Mouse (Mus musculus): ENCODE data around the gene Mgat4b.
A peak's percentile ranks its signal among the peaks of the same experiment; 100 is the strongest.

The Mgat4b gene

GRCm38 (mm10) chr11:50200613-50201012 lies 10.1 kb upstream of the Mgat4b start:
- DNase-seq, result peak; percentile 55 to 80

GRCm38 (mm10) chr11:50201590-50201989 lies 9.1 kb upstream of the Mgat4b start:
- DNase-seq, result no peak

- no peak for DNase-seq
Observed at GRCm38 (mm10) chr11:50203302-50203827, 7.3 kb upstream of the Mgat4b start.

GRCm38 (mm10) chr11:50205434-50205833 lies 5.3 kb upstream of the Mgat4b start:
- no peak for DNase-seq

GRCm38 (mm10) chr11:50206037-50206436 lies 4.7 kb upstream of the Mgat4b start:
- DNase-seq, result no peak

- DNase-seq, result no peak
Observed at GRCm38 (mm10) chr11:50207344-50207743, 3.3 kb upstream of the Mgat4b start.

GRCm38 (mm10) chr11:50208039-50208438 lies 2.7 kb upstream of the Mgat4b start:
- no peak for DNase-seq

- peak; percentile 95 to 97 for DNase-seq
Observed at GRCm38 (mm10) chr11:50210101-50210504, 587 bp upstream of the Mgat4b start.

GRCm38 (mm10) chr11:50211322-50212059 lies 801 bp downstream of the Mgat4b start:
- no peak for DNase-seq

GRCm38 (mm10) chr11:50212060-50212739 lies 1.5 kb downstream of the Mgat4b start:
- no peak for DNase-seq

GRCm38 (mm10) chr11:50212848-50213758 lies 2.4 kb downstream of the Mgat4b start:
- DNase-seq, result peak; percentile 80 to 87

GRCm38 (mm10) chr11:50214631-50215030 lies 3.9 kb downstream of the Mgat4b start:
- no peak for DNase-seq

GRCm38 (mm10) chr11:50215633-50216032 lies 4.9 kb downstream of the Mgat4b start:
- DNase-seq, result no peak

GRCm38 (mm10) chr11:50216724-50217366 lies 6.2 kb downstream of the Mgat4b start:
- DNase-seq, result no peak

- DNase-seq, result no peak
Observed at GRCm38 (mm10) chr11:50217811-50218210, 7.1 kb downstream of the Mgat4b start.

- no peak for DNase-seq
Observed at GRCm38 (mm10) chr11:50219833-50220232, 9.1 kb downstream of the Mgat4b start.

GRCm38 (mm10) chr11:50222559-50223276 lies 12.0 kb downstream of the Mgat4b start:
- DNase-seq, result no peak

GRCm38 (mm10) chr11:50223783-50224662 lies 13.3 kb downstream of the Mgat4b start:
- DNase-seq, result no peak

GRCm38 (mm10) chr11:50224671-50225530 lies 14.2 kb downstream of the Mgat4b start:
- peak; percentile 90 to 92 for DNase-seq

Data from lung, postnatal 4 days (tissue).